22 mouse cellular contexts compared by ENCODE assay signal in the genomic region with DNA sequence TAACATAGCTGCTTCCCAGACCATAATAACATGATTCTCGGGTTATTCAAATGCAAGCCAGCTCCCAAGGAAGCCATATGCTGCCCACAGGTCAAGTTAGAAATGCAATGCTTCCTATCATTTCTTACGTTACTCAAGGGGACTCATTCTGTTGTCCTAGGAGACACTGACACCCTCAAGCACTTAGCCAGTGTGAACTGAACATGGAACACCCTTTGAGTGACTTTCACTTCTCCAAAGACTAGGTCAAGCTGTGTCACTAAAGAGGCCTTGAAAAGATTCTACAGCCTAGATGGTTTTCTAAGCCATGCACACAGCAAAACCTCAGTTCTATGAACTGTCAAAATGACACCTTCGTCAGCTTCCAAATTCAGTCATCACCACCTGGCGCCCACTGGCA.
"Had no signal": no experiment of that assay in that cellular context is flagged by ENCODE, and none has a peak within 500 bp of the region (broad histone marks: within the 10 kb centered on the region; RNA-seq: fewer than 3 reads in every experiment).

No protein-coding gene starts in this region.

- H3K9ac ChIP-seq: kidney, embryonic 15.5 days; limb, embryonic 12.5 days; limb, embryonic 15.5 days; liver, embryonic 14.5 days; lung, embryonic 15.5 days had no signal

- H3K9me3 ChIP-seq: kidney, embryonic 15.5 days; limb, embryonic 12.5 days; limb, embryonic 15.5 days; lung, embryonic 15.5 days had no signal

- H3K4me3 ChIP-seq: kidney, embryonic 15.5 days; limb, embryonic 12.5 days; limb, embryonic 15.5 days; lung, embryonic 15.5 days had no signal

- H3K4me2 ChIP-seq: kidney, embryonic 15.5 days; limb, embryonic 12.5 days; limb, embryonic 15.5 days; lung, embryonic 15.5 days; midbrain, embryonic 11.5 days had no signal

- H3K36me3 ChIP-seq: kidney, embryonic 15.5 days; limb, embryonic 12.5 days; limb, embryonic 15.5 days; lung, embryonic 15.5 days had no signal

- H3K27ac ChIP-seq: kidney, embryonic 15.5 days; limb, embryonic 12.5 days; limb, embryonic 15.5 days; liver, embryonic 14.5 days; lung, embryonic 15.5 days; stomach, postnatal 0 days had no signal

- DNase-seq: kidney, adult 11 months; kidney, adult 8-10 months; kidney, postnatal 10 days; kidney, postnatal 36 days; layer of hippocampus, postnatal 36 days; left cerebral cortex, postnatal 4 days; lung, adult 18-20 months; lung, postnatal 10 days; lung, postnatal 36 days; midbrain, embryonic 14.5 days; right cerebral cortex, adult 18-20 months; right cerebral cortex, postnatal 14 days; right cerebral cortex, postnatal 4 days; thymus, adult 2 months; thymus, postnatal 14 days had no signal

- H3K27me3 ChIP-seq: kidney, embryonic 15.5 days; limb, embryonic 12.5 days; limb, embryonic 15.5 days; lung, embryonic 15.5 days had no signal
